Mouse (Mus musculus) liver, embryonic 16.5 days (tissue): Measurements from ENCODE around the gene Glipr1l2. TPM values are rescaled to one million over a fixed set of nuclear protein-coding genes. Genes with fewer than 3 reads are reported as not detected.
"Not testable (repeated sequence)": the region's sequence is repeated elsewhere in the genome, so short reads cannot be mapped to it uniquely, and the experiment has no call there.

ENCODE experiments used
- ATAC-seq: fragments of 200-750 bp; cut with Nextera tagmentation; 2 replicates; pipeline ENCODE4 v1.8.0; 2017; ENCODE audit warnings: low read depth, mild to moderate bottlenecking, moderate number of reproducible peaks, moderate library complexity
- H3K27ac ChIP-seq: fragments of 300-500 bp; sonication (generic); 2 replicates; pipeline ENCODE4 v1.5.1; 2014; ENCODE audit warnings: mild to moderate bottlenecking, low read length
- H3K27me3 ChIP-seq: fragments of 300-500 bp; sonication (generic); 2 replicates; pipeline ENCODE4 v1.6.1; 2014; ENCODE audit warnings: low read depth, low read length, mixed read lengths; ENCODE audit not compliant: control insufficient read depth, insufficient read depth
- H3K36me3 ChIP-seq: fragments of 300-500 bp; sonication (generic); 2 replicates; pipeline ENCODE4 v1.6.1; 2014; ENCODE audit warnings: mild to moderate bottlenecking; ENCODE audit not compliant: control insufficient read depth, insufficient read depth
- H3K4me1 ChIP-seq: fragments of 300-500 bp; sonication (generic); 2 replicates; pipeline ENCODE4 v1.6.1; 2014; ENCODE audit warnings: low read depth, low read length, mixed read lengths; ENCODE audit not compliant: control insufficient read depth
- H3K4me2 ChIP-seq: fragments of 300-500 bp; sonication (generic); 2 replicates; pipeline ENCODE4 v1.6.1; 2014; ENCODE audit warnings: low read depth, low read length, mixed read lengths
- H3K4me3 ChIP-seq: fragments of 300-500 bp; sonication (generic); 2 replicates; pipeline ENCODE4 v1.5.1; 2014; ENCODE audit warnings: low read depth, mild to moderate bottlenecking, low read length
- H3K9ac ChIP-seq: fragments of 300-500 bp; sonication (generic); 2 replicates; pipeline ENCODE4 v1.6.1; 2014; ENCODE audit warnings: low read depth, low read length
- H3K9me3 ChIP-seq: fragments of 300-500 bp; sonication (generic); replicated peaks from 2 replicates; pipeline ENCODE4 v1.6.1; 2016; ENCODE audit warnings: low read length; ENCODE audit not compliant: control insufficient read depth
- whole genome bisulfite sequencing: fragments of 180-500 bp; shearing (Covaris S2); extraction: QIAGEN DNeasy Blood & Tissue Kit; methylation state at CpG from one replicate; pipeline ENCODE4 v1.1.7; 2014; ENCODE audit not compliant: insufficient replicate concordance; 5-methylcytosine and 5-hydroxymethylcytosine counted together
- polyA plus RNA-seq: library from polyadenylated mRNA; unstranded; fragments of >200 nt; fragmentation: Nextera tagmentation; extraction: Ambion mirVana; gene quantifications from 2 replicates; pipeline ENCODE4 v1.2.1, GENCODE M21; 2015

Glipr1l2 gene
- not detected in 2 replicates for polyA plus RNA-seq

- WGBS = 78% methylated on average over 14 of the region's 14 CpGs
- Histone ChIP-seq H3K4me2 (no peak within 1 kb of the TSS), H3K4me3 (no peak within 1 kb of the TSS), H3K27me3 (no peaks in the 10 kb centered on the region), H3K36me3 (no peaks in the 10 kb centered on the region), H3K9me3 (no peaks in the 10 kb centered on the region), H3K27ac (no peak within 1 kb of the TSS), H3K4me1 (no peaks in the 10 kb centered on the region), H3K9ac (no peak within 1 kb of the TSS)
- ATAC-seq = no peak
These were observed at the start of gene Glipr1l2 for GRCm38 (mm10) chr10:112083157-112083556. Gene Glipr1l2 (plus strand): TSS chr10:112083354.

DNA sequence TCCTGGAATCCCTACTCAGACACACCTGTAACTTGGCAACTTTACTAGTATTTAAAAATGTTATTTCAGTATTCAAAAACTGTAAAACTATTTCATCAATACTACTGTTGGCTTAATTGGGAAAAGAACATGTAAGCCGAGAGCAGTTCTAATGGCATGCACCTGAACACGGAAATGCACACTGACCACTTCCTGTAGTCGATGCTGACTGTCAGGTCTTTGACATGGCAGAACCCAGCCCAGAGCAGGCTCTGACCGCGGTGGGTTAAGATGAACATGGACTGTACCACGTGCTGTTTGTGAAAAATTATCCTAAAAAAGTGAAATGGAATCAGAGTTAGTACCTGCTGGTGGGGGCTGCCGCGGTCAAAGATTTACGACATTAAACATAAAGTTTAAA is 39.6 kb upstream of the Glipr1l2 start:
- not testable (repeated sequence) for ATAC-seq, H3K4me2 ChIP-seq, H3K36me3 ChIP-seq, H3K4me3 ChIP-seq, H3K27ac ChIP-seq, H3K9me3 ChIP-seq, H3K27me3 ChIP-seq, H3K4me1 ChIP-seq, H3K9ac ChIP-seq
- 45% methylated on average over 9 of the region's 9 CpGs for WGBS

GRCm38 (mm10) chr10:112044283-112044682 is 38.9 kb upstream of the Glipr1l2 start:
- not testable (repeated sequence) for H3K27ac ChIP-seq, H3K27me3 ChIP-seq, H3K4me3 ChIP-seq, ATAC-seq, H3K9ac ChIP-seq, H3K36me3 ChIP-seq, H3K9me3 ChIP-seq, H3K4me2 ChIP-seq, H3K4me1 ChIP-seq
- WGBS = 57% methylated on average over 14 of the region's 14 CpGs

DNA sequence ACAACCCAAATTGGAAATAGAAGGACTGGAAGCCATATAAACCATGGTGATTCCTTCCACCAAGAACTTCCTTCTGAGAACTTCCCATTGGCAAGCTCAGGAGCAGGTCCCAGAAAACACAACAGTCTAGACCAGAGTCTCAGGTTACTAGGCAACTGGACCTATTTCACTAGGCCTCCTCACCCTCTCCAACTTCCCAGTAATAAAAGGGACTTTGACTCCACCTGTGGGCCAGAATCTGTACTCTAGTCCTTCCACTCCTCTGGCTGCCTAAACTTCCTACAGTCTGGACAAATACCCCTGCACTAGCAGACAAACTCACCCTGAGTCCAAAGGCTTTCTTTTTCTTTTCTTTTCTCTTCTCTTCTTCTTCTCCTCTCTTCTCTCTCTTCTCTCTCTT is 31.9 kb upstream of the Glipr1l2 start:
- Histone ChIP-seq H3K27me3 (no peaks in the 10 kb centered on the region), H3K4me1 (no peaks in the 10 kb centered on the region), H3K9me3 (no peaks in the 10 kb centered on the region), H3K4me2 (no peak overlapping the region), H3K36me3 (no peaks in the 10 kb centered on the region), H3K9ac (no peak overlapping the region), H3K4me3 (no peak overlapping the region), H3K27ac (no peak overlapping the region)
- no peak for ATAC-seq

GRCm38 (mm10) chr10:112051956-112052355 is 31.2 kb upstream of the Glipr1l2 start:
- not testable (repeated sequence) for ATAC-seq, H3K4me2 ChIP-seq, H3K27me3 ChIP-seq, H3K4me3 ChIP-seq, H3K9ac ChIP-seq, H3K4me1 ChIP-seq, H3K27ac ChIP-seq, H3K36me3 ChIP-seq, H3K9me3 ChIP-seq
- WGBS = 37% methylated on average over 2 of the region's 2 CpGs

DNA sequence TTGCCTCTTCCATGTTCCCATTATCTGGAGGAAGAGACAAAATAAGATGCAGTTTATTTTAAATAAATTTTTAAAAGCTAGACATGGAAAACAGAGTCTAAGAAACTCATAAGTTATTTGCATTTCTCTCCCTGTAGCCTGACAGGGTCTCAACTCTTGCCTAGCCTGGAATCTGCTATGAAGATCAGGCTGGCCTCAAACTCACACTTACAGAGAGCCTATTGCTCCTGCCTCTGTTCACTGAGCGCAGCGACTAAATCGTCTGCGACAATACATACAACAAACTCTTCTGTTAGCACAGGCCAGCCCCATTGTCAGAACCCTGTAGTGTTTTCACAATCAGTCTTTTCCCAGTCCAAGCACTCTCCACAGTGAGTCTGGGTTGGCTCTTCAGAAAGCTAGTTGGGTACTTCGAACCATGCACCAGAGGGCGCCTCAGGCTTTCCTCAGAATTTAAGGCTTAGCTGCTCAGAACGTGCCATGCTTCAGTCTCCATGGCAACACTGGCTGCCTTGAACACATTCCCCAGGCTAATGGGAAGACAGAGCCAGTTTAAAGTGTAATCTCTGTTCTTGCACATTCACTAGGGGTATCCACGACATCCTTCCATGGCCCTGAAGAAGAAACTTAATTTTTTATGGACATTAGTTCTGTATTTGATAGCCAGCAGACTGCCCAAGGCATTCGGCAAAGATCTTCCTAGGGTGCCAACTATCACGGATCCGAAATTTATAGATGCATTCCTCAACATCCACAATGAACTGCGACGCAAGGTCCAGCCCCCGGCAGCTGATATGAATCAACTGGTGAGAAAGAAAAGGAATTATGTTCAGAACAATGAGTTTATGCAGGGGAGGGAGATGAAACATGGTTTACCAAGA is 23.2 kb upstream of the Glipr1l2 start, which contains the start of gene Glipr1l1:
TSS of gene Glipr1l1 (plus strand) at position 488 of the 881 bp plus-strand sequence.
- ATAC-seq = no peak
- Histone ChIP-seq H3K27ac (no peak within 1 kb of the TSS), H3K4me1 (no peaks in the 10 kb centered on the region), H3K9ac (no peak within 1 kb of the TSS), H3K4me2 (no peak within 1 kb of the TSS), H3K4me3 (no peak within 1 kb of the TSS), H3K36me3 (no peaks in the 10 kb centered on the region), H3K9me3 (no peaks in the 10 kb centered on the region), H3K27me3 (no peaks in the 10 kb centered on the region)
- 48% methylated on average over 14 of the region's 14 CpGs for WGBS

DNA sequence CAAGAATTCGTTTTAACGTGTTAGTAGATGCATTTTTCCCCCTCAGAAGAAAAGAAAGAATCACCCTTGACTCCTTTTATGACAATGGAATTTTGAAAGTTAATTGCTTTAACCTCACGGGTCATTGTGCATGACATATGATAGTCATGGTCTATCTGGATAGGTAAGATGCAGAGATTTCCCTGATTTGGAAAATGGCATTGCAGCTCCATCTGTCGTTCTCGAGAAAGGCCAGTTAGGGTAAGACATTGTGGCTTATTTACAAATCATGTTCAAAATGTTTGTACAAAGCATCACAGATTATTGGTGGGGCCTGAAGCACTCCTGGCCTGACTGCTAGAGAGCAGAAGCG is 22.6 kb upstream of the Glipr1l2 start:
- not testable (repeated sequence) for H3K27me3 ChIP-seq, H3K27ac ChIP-seq, H3K36me3 ChIP-seq, H3K4me3 ChIP-seq, H3K9me3 ChIP-seq, H3K4me2 ChIP-seq, H3K9ac ChIP-seq, ATAC-seq, H3K4me1 ChIP-seq
- 55% methylated on average over 6 of the region's 6 CpGs for WGBS

GRCm38 (mm10) chr10:112080044-112080443 is 3.1 kb upstream of the Glipr1l2 start:
- Histone ChIP-seq H3K9me3 (no peaks in the 10 kb centered on the region), H3K9ac (no peak overlapping the region), H3K4me3 (no peak overlapping the region), H3K27ac (no peak overlapping the region), H3K4me2 (no peak overlapping the region), H3K36me3 (no peaks in the 10 kb centered on the region), H3K27me3 (no peaks in the 10 kb centered on the region), H3K4me1 (no peaks in the 10 kb centered on the region)
- ATAC-seq = no peak
- WGBS = 24% methylated on average over 2 of the region's 2 CpGs

DNA sequence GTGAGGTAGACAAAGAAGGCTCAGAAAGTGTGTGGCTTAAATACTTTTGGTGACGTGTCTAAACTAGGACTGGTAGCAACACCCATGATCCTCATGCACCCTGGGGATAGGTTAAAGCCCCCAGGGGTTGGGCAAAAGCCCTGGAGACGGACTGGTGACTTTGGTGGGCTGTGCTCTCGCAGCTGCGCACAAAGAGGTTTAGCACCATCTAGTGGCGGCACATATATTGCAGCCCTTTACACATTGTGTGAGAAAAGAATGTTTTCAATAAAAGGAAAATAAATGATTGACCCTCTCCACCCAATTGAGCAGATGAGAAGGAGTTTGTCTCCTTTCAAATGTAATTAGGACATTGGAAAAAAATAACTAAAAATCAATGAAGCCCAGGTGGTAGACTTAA is 22.6 kb downstream of the Glipr1l2 start:
- 7% methylated on average over 5 of the region's 5 CpGs for WGBS
- not testable (repeated sequence) for ATAC-seq, H3K4me1 ChIP-seq

More for the DNA sequence above, 22.6 kb downstream of the Glipr1l2 start:
- H3K9me3 ChIP-seq, H3K4me2 ChIP-seq, H3K27ac ChIP-seq, H3K9ac ChIP-seq, H3K27me3 ChIP-seq, H3K36me3 ChIP-seq, H3K4me3 ChIP-seq: not testable (repeated sequence)
